Mouse (Mus musculus) gonadal fat pad, adult 2 months (tissue): ENCODE results near the gene Car2. TPM values are rescaled to one million over a fixed set of nuclear protein-coding genes. Genes with fewer than 3 reads are reported as not detected.
A peak's percentile ranks its signal among the peaks of the same experiment; 100 is the strongest.

ENCODE experiments used
- DNase-seq: peaks from one replicate; pipeline ENCODE4 v3.0.0-alpha.2; 2012; ENCODE audit warnings: low read depth
- polyA plus RNA-seq: library from polyadenylated mRNA; depleted of rRNA; stranded (reverse); fragments of >200 nt; gene quantifications from 2 replicates; pipeline ENCODE4 v1.2.3, GENCODE M21; 2012; rRNA removed

Gene Car2
- polyA plus RNA-seq, 1 experiment, result 106 TPM

- DNase-seq, result no peak
Observed at GRCm38 (mm10) chr3:14945627-14946026, 59.6 kb downstream of the Car2 start.

GRCm38 (mm10) chr3:14948067-14948800, 62.2 kb downstream of the Car2 start:
- DNase-seq, result no peak

GRCm38 (mm10) chr3:14950031-14950430, 64.0 kb downstream of the Car2 start:
- DNase-seq, result peak; percentile 67

Other genes with a start within 250 kb of the Car2 start
- gene Car13, start 244.5 kb upstream of the Car2 start, polyA plus RNA-seq, result 4.0 and 5.9 TPM in 2 replicates
- 1.7 and 2.9 TPM in 2 replicates for gene Car1, start 77.9 kb upstream of the Car2 start, polyA plus RNA-seq
- gene Car3, start 22.8 kb upstream of the Car2 start, polyA plus RNA-seq, result 5,534 and 7,454 TPM in 2 replicates